Mouse (Mus musculus): ENCODE data around the gene Dnajb13.

Gene Dnajb13

DNA sequence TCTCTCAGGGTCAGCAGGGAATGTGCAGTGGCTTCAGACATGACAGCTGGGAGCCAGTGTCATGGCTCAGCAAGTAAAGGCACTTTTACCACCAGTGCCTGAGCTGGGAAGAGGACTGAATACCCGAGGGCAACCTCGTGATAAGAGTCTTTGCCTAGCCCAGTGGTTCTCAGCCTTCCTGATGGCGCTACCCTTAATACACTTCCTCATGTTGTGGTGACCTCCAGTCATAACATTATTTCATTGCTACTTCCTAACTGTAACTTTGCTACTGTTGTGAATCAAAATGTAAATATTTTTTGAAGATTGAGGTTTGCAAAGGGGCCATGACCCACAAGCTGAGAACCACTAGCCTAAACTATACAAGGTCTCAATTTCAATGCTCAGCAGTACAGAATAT, 6.1 kb downstream of the Dnajb13 start:
- no peak for DNase-seq (ENCODE audit: low read depth, low spot score)

DNA sequence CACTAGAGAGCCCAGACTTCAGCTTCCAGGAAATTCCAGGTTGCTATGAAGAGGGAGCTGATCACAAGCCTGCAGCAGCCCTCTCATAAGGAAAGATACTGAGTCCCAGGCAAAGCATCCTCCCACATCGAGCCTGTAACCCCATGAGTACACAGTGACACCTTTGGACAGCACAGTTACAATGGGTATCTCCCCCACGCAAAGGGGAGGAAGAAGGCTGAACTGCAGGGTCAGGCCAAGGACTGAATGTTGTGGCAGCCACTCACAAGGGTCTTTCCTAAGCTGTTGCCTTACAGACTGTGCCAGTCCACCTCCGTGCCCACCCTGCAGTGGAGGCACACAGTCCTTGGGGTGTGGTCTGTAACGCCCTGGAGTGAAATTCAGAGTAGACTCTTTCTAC, 8.3 kb downstream of the Dnajb13 start:
- no peak for DNase-seq (ENCODE audit: low read depth, low spot score)

DNA sequence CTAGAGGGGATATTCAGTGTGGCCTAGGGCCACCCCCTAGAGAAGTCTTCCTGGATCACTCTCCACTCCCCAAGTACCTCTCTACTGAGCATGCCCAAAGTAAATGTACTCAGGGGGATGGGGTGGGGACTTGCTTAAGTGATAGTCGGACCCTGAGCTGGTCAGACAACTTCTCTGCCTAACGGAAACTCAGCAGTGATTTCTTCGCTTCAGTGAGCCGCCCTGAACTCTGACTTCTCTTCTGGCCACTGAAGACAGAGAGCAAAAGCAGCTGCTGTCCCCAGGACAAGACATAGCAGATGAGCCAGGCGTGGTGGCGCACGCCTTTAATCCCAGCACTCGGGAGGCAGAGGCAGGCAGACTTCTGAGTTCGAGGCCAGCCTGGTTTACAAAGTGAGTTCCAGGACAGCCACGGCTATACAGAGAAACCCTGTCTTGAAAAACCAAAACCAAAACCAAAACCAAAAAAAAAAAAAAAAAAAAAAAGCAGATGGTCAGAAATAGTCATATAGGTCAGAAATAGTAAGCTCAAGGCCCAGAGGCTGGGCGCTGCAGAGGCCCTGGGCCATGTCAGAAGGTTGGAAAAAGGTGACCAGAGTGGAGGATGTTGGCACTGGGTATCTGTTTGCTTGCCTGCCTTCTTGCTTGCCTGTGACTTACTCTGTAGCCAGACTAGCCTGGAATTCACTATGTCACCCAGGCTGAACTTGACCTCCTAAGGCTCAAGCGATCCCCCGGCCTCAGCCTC, 9.8 kb downstream of the Dnajb13 start:
- no peak for DNase-seq (ENCODE audit: low read depth, low spot score)

DNA sequence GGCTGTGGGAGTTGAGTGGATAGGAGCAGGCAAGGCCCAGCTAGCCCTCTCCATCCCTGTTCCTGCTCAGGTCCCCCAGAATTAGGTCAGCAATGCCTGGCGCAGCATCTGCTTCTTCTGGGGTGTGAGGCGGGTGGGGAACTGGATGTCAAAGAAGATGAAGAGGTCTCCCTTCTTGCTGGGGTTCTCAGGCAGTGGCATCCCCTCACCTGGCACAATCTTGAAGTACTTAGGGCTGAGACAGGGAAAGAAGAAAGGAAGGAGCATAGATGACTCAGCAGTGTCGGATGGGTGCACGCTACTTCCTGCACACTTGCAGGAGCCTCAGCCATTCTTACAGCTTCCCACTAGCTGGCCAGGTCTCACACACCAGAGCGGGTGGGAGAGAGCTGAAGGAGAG, 11.7 kb downstream of the Dnajb13 start:
- DNase-seq (ENCODE audit: low read depth, low spot score), result no peak

DNA sequence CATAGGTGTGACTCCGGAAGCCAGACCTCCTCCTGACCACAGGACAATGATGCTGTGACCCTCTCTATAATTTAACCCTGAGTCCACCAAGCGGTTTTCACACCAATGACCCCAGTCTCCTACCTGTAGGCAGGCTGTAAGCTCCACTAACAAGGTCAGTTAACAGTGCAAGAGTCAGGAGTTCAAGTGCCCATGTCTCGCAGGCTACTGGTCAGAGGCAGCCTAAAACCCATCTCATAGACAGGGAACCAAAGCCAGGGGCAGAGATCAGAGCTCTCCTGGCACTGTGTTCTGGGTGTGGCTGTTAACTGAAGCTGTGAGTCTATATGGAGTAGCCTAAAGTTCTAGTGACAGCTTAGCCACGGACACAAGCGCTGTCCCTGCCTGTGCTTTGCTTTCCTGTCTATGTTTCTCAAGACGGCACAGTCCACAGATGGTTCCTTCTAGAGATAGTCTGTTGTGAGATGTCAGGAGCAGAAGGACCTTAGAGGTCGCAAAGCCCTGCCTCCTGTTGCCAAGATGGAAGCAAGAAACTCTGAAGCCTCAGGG, 12.3 kb downstream of the Dnajb13 start:
- no peak for DNase-seq (ENCODE audit: low read depth, low spot score)

DNA sequence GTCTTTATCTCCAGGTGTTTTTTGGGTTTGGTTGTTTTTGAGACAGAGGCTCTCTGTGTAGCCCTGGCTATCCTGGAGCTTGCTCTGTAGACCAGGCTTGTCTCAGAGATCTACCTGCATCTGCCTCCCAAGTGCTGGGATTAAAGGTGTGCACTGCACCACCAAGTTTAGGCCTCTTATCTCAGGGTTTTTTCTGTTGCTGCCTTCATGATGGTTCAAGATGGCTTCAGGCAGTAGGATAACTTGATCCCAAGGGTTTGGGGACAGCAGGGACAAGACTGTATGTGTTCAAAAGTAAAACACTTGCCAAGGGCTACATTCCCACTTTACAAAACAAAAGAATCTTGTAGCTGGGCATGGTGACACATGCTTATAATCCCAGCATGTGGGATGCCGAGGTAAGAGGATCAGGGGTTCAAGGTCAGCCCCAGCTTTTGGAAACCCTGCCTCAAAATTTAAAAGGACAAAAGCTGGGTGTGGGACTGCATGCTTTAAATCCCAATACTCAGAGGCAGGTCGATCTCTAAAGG, 12.9 kb downstream of the Dnajb13 start:
- no peak for DNase-seq (ENCODE audit: low read depth, low spot score)

DNA sequence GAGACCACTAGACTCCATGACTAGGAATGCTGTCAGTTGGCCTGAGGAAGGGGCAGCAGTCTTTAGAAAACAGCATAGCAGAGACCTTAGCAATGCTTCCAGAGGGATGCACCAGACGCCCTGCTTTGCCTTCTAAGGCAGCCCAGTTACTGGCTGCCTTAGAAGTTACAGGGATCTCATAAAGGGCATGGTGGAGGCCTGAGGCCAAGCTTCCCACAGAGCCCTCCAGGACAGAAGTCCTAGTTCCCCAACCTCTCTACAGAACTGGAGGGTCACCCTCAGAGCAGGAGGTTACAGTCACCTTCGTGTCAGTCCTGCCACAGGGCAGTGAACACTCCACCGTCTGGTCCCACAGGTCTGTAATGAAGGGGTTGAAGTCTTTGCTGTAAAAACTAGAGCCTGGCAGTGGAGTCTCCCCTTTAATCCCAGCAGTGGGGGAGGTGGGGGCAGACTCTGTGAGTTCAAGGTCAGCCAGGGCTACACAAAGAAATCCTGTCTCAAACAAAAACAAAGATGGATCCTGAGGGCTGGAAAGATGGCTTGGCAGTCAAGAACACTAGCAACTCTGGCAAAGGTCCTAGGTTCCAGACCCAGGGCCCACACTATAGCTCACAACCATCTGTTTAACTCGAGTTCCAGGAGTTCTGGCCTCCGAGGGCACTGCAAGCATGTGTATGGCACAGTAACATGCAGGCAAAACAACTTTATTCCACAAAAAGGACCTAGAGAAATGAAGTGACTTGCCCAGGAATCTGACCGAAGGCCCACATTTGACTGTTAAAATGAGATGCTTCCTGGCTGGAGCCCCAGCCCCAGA, 13.5 kb downstream of the Dnajb13 start:
- DNase-seq (ENCODE audit: low read depth, low spot score), result no peak

DNA sequence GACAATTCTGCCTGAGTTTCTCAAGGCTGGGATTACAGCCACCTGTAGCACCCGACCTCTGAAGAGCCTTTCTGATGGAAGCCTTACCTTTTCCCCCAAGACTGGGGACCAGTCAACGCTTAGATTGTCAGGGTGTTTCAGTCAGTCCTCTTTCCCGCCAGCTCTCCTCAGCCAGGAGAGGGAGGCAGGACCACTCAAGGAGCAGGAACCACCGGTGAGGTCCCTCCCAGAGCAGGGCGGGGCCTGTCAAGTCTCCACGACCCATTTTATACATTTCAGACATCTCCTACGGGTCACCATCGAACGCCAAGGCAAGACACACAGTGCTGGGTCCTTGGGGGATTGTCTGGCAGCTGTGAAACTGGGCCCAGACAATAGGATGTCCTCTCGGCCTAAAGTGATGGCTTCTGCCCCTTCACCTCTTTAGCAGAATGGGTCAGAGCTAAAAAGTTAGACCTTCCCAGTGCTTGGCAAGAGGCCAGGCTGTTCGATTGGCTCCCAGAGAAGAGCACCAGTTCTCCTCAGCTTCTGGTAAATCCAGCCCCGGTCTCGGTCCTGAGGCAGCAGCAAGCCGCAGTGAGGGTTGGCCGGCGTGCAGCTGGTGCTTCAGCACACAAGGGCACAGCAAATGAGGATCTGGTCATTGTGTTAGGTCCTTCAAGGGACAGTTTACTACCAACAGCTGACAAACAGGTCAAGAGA, 14.3 kb downstream of the Dnajb13 start:
- DNase-seq (ENCODE audit: low read depth, low spot score), result no peak

DNA sequence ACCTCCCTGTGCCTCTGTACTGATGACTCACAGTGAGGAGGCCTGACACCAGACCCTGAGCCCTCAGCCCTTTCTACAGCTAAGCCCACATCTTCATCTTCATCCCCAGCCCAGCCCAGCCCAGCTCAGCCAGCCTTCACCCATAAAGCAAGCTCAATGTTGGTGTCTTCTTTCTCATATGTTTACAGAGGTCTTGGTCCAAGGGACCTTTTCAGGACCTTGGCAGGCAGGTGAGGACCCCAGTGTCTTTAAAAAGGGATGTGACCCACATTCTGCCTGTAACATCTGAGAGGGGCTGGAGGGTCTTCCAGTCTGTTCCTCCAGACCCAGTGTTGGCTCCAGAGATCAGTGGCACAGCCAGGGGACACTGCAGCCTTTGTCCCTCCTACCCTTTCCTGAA, 15.3 kb downstream of the Dnajb13 start:
- DNase-seq (ENCODE audit: low read depth, low spot score), result no peak

DNA sequence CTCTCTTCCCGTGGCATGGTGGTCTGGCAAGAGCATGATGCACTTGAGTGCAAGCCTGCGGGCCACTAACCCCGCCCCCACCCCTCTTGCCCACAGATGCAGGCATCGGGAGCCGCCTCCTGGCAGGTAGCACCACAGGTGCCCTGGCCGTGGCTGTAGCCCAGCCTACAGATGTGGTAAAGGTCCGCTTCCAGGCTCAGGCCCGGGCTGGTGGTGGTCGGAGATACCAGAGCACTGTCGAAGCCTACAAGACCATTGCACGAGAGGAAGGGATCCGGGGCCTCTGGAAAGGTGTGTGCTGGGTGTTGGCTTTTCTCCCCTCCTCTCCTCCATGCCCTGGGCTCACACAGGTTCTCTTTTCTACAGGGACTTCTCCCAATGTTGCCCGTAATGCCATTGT, 16.8 kb downstream of the Dnajb13 start:
- DNase-seq (ENCODE audit: low read depth, low spot score), result no peak

DNA sequence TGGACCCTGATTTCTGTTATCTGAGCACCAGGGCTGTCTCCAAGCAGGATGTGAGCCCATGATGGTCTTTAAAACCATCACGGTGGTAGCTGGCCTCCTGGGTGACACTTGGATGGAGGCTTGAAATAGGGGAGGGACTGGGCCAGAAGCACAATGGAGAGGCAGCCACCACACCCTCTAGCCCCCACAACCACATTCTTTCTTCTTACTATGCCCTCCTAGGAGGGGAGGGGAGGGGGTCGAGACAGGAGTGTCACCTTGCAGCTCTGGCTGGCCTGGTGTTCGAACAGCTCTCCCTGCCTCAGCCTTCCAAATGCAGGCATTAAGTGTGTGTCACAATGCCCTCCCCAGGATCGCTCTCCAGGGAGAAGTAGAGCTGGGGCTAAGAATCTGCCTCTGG, 17.4 kb downstream of the Dnajb13 start:
- DNase-seq (ENCODE audit: low read depth, low spot score), result no peak

DNA sequence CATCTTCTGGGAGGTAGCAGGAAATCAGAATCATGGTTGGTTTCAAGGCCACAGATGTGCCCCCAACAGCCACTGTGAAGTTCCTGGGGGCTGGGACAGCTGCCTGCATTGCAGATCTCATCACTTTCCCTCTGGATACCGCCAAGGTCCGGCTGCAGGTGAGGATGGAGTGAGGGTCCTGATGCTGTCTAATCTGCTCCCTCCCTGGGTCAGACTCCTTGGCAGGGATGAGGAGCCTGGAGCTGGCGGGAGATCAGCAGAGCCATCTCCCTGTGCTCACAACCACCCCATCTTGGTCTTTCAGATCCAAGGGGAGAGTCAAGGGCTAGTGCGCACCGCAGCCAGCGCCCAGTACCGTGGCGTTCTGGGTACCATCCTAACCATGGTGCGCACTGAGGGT, 18.0 kb downstream of the Dnajb13 start:
- DNase-seq (ENCODE audit: low read depth, low spot score), result no peak

DNA sequence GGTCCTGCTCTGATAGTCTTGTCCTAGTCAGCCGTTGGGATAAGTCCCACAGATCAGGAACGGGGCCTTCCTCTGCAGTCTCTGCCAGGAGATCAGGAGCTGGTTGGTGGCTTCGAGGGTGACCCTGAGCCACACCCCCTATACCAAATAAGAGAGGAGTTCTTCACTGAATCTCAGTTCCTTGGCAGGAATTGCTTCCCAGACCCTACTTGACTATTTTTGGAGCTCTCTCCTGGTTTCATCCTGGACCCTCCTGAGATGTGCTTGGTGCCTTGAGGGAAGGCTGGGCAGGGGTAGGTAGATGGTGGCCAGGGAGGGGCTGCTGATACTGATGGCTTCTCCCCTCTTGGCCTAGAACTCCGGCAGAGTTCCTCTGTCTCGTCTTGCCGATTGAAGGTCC, 18.4 kb downstream of the Dnajb13 start:
- DNase-seq (ENCODE audit: low read depth, low spot score), result no peak

DNA sequence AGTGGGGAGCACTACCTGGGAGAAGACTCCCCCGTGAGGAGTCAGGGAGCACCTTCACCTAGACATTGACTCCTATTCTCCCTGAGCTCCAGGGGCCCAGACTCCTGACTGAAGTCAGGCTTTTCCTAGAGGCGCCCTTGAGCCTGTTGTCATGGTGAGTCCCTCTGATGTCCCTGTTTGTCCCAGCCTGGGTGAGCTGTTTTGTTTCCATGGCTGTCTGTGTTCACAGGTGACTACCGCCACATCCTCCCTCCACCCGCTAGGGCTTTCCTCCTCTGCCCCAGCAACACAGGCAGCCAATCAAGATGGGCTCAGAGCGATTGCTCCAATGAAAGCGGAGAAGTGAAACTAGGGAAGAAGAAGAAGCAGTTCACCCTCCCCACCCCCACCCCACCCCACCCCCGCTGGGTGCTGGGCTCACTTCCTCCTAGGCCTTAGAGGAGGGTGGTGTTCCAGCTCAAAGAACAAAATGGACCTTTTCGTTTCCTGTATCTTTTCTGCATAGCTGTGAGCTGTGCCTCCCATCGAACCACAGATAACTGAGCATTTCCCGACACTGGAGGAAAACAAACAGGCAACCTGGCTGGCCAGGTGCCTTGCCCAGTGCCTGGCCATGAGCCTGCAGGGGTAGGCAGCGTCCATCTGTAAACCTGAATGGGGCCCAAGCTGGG, 19.0 kb downstream of the Dnajb13 start:
- DNase-seq (ENCODE audit: low read depth, low spot score), result no peak

DNA sequence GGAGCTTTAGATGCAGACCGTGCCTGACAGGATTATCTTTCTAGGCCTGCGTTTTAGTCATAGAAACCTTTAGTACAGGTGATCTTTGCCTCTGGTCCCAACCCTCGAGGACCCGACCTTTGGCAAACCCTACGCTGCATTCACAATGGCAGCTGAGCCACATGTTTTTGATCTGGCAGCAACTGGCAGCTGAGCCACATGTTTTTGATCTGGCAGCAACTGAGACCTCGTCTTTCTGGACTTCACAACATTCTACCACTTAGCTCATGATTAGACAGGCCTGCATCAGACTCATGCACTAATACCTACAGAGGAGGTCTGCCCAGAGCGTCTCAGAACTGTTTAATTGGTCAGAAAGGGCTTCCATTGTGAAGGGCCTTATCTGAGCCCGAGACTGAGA, 19.7 kb downstream of the Dnajb13 start:
- DNase-seq (ENCODE audit: low read depth, low spot score), result no peak

DNA sequence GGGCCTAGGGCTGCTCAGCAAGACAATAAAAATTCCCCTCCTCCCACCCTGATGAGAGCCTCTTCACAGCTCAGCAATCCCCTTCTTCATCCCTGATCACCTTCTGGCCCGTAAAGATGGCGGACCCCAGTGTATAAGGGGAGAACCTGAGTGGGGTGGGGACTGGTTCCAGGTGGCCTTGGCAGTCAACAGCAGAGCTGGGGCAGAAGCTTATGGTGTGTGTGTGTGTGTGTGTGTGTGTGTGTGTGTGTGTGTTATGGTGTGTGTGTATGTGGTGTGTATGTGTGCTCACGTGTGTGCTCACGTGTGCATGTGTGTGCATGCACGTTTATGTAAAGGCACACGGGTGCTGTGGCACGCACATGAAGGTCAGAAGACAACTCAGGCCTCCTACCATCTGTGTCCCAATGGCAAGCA, 20.3 kb downstream of the Dnajb13 start:
- DNase-seq (ENCODE audit: low read depth, low spot score), result no peak

DNA sequence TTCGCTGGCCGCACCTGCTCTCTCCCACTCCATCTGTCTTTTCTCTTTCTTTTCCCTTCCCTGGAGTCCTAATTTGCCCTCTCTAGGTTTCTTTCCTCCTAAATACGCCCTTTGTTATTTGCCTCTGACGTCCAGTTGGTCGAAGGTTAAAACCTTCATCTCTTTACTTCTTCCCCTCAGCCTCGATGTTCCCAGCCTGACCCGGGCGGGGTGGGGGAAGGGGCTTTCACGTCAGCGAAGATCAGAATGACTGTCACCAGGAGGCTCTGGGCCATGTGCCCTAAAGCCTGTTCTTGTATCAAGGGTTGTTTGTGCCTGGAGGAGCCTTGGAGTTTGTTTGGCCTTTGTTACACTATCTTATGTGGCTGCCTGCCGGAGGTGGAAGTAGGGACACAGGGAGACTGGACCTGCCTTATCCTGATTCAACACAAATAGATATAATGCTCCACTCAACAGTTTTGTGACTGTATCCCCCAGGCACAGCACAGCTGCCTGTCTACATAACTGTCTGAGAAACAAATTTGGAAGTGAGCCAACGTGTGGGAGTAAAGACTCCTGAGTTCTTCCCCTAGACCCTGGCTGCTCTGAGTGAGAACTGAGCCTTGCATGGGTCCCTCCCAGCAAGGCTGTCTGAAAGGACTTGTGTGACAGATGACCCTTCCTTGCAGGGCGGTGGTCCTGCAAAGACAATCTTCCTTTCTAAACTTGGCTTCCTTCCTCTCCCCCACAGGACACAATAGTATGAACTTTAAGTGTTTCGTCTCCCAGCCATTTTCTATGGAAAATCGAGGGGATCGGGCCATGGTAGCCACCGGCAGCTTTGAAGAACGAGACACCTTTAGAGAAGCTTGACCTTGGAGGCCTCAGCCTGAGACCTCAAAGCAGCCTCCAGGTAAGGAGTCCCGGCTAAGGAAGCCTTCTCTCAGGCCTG, 21.0 kb downstream of the Dnajb13 start:
- DNase-seq (ENCODE audit: low read depth, low spot score), result no peak

DNA sequence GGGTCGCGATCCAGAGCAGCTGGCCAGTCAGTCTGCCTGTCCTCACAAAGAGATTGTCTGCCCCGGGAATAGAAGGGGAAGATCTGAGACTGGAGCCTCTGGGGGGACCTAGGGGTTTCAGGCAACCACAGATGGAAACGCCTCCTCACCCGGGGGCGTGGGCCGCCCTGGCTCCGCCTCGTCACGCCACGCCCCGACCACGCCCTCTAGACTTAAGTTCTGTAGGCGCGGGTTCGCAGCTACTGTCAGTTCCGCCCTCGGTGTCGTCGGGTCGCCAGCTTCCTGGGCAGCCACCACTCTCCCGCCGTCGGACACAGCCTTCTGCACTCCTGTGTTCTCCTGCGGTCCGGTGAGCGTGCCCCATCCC, 21.7 kb downstream of the Dnajb13 start, which contains the start of gene Ucp2:
Gene Ucp2, plus strand, starts transcription at position 221 of the 367 bp plus-strand sequence.
- no peak for DNase-seq (ENCODE audit: low read depth, low spot score)

DNA sequence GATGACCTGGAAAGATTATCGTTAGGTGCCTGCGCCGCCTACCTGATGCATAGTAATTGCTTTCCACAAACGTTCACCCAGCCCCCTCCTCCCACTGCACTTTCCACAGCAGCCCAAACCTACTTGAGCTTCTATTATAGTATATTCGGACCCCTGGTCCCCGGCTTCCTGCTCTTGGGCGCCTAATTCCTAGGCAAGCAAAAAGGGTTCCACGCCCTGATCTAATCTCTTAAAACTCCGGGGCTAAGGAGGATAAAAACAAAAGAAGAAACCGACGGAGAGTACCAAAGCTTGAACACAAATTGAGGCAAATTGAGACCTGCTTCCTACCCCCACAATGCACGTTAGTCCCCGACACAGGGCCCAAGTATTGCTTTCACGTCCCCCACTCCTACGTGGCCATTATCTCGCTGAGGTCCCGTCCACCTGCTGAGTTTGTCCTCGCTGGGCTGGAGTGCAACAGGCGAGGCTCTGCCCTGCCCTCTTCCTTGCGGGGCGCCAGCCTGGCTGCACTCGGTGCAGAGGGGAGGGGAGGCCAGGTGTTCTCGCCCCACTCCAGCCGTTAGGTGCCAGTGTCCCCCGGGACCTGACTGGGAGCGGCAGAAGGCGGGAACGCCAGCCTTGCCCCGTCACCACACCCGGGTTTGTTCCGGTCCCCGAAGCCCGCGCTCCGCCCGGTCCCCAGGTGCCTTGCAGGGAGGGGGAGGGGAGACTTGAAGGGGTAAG, 22.2 kb downstream of the Dnajb13 start:
- no peak for DNase-seq (ENCODE audit: low read depth, low spot score)
